Mouse (Mus musculus) megakaryocyte, embryonic 14.5 days (primary cell): ENCODE data around the gene Mymx.

Experiments
- FLI1 ChIP-seq: IDR thresholded peaks from 2 replicates; pipeline ENCODE4 v1.6.1; 2012; ENCODE audit warnings: low read length, inconsistent platforms, mixed read lengths
- GATA1 ChIP-seq: IDR thresholded peaks from 3 replicates; pipeline ENCODE4 v1.6.1; 2012; ENCODE audit warnings: mixed read lengths, low read length, inconsistent platforms, borderline replicate concordance

- TF ChIP-seq GATA1 (no peak), FLI1 (no peak)
Measured at GRCm38 (mm10) chr17:45569999-45570398, 31.9 kb downstream of the Mymx start.
